Mouse (Mus musculus): ENCODE results near the gene Msn.

GRCm38 (mm10) chrX:96097491-96097970 lies 1.7 kb downstream of the Msn start:
- TF ChIP-seq GATA1 (IDR thresholded peaks at IDR 0.05; ENCODE audit: low read length) (no peak), TAL1 (IDR thresholded peaks at IDR 0.05; ENCODE audit: low read length) (no peak)

All from erythroblast, embryonic 14.5 days (primary cell).